Mouse (Mus musculus) ovary, adult 18-20 months (tissue): ENCODE measurements around the gene Sstr3.

Source experiments
- DNase-seq: peaks from one replicate; pipeline ENCODE4 v3.0.0; 2022; ENCODE audit warnings: low spot score, mixed read lengths

The Sstr3 gene

GRCm38 (mm10) chr15:78559141-78559979 is 14.9 kb upstream of the Sstr3 start:
- no peak for DNase-seq

DNA sequence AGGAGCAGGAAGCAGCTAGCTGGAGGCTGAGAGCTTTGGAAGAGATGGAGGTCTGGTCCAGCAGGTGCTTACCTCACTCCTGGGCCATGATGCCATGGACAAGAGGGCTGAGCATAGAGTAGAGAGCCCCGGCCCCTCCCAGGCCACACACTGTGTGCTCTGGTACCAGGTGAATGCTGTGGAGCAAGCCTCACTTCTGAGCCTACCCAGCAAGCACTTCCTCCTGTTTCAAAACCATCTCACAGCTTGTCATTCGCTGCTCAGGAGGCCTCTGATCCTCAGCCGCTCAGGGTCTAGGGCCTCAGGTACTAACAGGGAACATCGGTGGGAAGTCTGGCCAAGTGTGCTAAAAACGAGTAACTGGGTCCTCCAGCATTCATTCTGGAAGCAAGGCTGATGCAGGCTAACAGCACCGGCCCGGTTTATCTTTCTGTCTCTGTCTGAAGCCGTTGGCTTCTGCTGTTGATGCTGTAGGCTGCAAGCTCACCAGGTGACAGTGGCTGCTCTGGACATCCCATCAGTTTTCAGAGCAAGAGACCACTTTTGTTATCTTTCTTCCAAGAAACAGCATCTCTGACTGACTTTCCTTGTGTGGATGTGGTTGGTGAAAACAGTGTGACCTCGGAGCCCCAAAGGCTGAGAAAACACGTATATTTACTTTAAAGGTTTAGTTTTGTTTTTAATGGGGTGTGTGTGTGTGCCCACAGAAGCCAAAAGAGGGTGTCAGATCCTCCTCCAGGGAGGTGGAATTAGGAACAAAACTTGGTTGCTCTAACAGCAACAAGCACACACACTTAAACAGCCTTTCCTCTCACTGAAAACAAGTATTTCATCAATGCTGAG is 13.4 kb upstream of the Sstr3 start:
- DNase-seq = no peak

DNA sequence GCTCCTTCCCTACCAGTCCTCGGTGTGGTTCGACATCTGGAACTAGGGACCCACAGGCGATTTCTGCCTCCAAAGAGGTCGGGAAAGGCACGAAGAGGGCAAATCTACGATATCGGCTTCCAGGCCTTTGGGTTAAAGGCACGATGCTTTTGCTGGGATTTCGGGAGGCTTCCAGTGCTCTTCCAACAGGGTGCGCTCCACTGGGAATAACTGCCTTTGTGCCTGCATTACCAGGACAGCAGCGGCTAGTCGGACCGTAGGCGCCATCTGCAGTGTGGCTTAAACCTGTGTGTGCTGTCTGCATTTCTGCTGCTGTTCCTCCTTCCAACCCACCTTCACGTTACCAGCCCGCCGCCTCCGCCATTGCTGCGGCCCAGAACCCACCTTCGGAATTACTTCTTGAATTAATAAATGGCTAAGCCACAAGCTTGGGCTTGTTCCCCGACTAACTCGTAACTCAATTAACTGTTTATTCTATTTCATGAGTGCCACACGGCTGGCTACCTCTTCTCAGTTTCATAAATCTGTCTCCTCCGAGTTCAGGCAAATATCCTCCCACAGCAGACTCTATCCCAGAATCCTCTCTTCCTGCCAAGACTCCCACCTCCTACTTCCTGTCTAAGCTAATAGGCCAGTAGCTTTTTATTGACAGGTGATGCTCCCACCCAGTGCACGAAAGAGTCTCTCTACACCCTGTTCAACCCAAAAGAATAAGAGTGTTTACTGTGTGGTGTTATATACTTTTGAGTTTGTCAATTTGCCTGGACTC is 10.2 kb upstream of the Sstr3 start:
- no peak for DNase-seq

GRCm38 (mm10) chr15:78549189-78549734 is 4.8 kb upstream of the Sstr3 start:
- DNase-seq = no peak

- DNase-seq = no peak
These were observed 4.2 kb upstream of the Sstr3 start for GRCm38 (mm10) chr15:78548711-78549110.

DNA sequence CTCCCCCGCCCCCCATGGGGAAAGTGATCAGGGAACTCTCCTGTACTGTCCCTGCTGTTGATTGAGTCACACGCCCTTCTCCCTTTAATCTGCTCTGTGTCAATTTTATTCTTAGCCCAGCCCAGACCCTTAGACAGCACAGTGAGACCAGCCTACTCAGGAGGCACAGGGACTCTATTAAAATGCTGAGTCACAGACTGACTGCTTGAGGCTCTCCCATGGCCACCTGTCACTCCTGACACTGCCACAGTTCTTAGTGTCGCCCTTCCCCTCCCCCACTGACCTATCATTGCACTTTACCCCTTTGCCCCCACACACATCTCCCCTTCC is 3.8 kb upstream of the Sstr3 start:
- DNase-seq = no peak

DNA sequence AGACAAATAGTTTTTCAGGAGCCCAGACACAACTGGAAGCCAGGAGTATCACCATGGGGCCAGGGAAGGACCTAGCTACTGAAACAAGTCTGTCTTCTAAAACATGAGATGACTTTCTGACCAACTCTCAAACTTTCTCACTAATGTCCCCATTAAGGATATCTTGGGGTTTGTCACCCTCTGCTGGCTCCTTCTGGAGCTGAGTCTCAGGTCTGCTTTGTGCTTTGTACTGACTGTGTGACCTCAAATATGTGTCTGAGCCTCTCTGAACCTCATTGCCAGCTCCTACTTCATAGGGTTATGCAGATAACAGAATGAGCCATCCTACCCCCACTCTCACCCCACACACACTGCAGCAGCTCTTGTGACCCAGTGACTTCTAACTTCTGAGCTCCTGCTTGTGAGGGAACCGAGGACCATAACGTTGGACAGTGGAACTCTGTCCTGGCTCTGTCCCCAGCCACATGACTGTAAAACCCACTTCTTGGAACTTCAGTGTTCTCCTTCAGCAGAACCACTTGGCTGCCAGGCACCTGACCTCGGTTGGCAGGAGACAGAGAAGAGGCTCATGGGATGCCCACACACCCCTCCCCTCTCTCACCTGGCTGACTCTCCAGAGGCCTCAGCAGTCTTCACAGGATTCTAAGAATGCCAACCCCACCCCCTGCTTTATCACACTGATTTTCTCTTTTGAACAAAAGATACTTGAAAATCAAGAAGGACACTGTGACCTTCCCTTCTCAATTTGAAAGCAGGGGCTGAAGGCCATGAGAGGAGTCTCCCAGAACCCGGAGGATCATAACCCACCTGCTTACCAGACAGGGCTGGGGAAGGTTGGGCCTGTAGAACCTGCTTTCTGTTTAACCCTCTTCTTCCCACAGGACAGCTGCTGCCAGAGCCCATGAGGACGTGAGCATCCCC is 3.2 kb upstream of the Sstr3 start:
- DNase-seq = peak; percentile 62

GRCm38 (mm10) chr15:78546060-78546459 is 1.6 kb upstream of the Sstr3 start:
- DNase-seq = no peak

GRCm38 (mm10) chr15:78544041-78544440 is 444 bp downstream of the Sstr3 start:
- DNase-seq = no peak

DNA sequence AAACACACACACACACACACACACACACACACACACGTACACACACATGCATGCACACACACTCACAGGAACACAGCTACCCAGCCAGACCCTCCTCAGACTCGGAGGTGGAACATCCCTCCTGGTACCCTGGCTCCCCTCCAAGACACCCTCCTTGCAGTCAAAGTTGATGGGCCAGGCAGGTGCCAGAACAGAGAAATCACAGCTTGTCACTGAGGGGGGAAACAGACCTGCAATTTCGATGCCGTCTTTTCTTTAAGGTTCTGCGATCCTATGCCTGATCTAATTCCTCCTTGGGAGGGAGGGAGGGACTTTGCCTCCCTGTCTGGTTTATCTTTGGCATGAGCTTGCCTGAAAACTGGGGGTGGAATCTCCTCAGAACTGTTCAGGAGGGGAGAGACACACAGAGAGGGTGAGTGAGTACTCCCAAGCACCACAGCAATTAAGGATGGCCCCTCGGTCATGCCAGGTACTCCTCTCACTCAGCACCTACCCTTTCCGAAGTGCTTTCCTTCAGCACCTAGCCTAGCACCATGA is 1.6 kb downstream of the Sstr3 start:
- no peak for DNase-seq

GRCm38 (mm10) chr15:78542098-78542766 is 2.3 kb downstream of the Sstr3 start:
- no peak for DNase-seq

- DNase-seq = no peak
These were observed 2.9 kb downstream of the Sstr3 start for GRCm38 (mm10) chr15:78541606-78542005.

DNA sequence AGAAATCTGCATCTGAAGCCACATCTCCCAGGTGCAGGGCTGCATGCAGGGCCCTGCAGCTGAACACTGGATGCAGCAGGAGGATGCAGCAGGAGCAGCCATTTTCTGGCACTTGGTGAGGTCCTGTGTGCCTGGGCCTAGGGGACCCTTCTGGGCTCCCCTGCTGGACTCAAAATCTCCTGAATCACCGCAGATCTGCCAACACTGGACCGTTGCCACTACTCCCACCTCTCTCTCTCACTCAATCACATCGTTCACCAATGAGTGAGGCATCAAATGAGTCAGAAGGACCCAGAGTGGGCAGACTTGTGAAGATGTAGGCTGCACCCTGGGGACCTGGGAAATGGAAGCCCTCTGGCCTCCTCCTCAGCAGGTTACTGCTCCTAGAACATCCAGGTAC is 3.4 kb downstream of the Sstr3 start:
- DNase-seq = no peak

GRCm38 (mm10) chr15:78535723-78536421 is 8.6 kb downstream of the Sstr3 start:
- DNase-seq = no peak

DNA sequence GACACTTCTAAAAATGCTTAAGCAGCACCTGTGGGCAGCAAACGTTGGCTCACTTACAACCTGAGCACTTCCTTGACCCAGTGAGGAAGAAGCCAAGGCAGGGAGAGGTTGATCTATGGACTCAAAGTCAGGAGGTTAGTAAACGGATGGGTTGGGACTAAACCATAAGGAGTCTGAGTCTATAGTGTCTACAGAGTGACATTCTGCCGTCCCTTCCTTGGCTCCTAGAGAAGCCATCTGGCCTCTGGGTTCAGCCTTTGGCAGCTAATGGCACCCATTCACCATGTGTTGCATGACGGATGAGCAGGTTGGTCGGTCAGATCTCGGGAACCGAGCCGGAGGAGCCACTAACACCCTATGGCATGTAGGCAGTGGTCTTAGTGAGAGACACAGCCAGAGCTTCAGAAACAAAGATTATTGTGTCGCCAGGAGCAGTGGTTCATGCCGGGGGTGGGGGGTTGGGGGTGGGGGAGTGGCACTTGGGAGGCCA is 11.1 kb downstream of the Sstr3 start:
- DNase-seq = no peak

DNA sequence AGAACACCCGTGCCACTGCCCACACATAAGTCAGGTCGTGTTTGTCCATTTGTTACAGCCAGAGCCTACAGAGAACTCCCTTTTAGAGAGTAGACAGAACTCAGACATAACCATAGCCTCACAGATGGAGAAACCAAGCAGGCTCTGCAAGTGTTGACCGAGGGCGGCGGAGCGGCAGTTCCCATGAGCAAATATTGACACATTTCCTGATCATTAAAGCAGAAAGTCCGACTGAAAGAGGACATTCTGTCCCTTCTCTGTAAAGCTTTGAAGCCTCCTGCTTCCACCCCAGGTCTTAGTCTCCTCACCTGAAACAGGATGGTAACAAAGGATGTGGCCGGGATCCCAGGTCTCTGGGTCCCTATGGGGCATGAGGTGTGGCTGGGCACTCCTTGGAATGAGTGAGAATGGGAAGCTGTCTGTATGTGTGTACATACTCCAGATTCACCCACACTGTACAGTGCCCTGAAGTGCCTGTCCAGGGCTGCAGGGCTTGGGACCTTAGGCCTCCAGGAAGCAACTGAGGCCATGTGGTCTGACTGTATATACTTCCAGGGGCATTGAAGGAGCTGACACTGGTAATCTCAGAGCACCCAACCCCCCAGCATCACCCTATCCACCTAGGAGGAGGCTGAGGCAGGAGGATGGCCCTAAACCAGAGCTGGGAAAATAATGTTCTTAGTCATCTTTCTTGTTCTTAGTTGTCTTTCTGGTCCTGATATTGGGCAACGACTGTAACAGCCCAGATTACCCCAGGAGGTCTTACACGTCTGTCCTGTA is 11.7 kb downstream of the Sstr3 start:
- DNase-seq = no peak

DNA sequence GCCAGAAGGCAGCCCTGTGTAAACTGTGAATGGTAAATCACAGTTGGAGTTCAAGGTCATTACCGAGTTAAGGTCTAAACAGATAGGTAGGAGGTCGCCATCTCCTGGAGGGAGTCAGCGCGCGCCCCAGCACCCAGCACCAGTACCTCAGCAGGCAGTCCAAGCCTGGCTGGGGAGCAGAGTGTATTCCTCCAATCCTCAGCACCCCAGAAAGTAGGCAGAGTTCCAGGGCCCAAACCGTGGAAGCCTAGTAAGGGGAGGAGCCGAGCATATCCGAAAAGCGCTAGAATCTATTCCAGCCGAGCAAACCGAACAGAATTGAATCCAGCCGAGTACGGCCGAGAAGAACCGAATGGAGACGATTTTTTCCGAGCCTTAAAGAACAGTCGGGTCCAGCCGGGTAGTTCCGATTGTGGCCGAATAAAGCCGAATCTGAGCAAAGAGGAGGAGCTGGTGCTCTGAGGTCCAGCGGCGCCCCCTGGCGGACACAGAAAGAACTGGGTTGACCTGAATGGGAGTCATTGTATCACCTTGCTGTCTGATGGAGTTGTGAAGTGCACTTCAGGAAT is 12.5 kb downstream of the Sstr3 start:
- DNase-seq = peak; percentile 95

- no peak for DNase-seq
These were observed 13.1 kb downstream of the Sstr3 start for GRCm38 (mm10) chr15:78531451-78531720.
